Mouse (Mus musculus) CH12.LX (cell line): ENCODE measurements around the gene Olfr1054.
"Not testable (repeated sequence)": the region's sequence is repeated elsewhere in the genome, so short reads cannot be mapped to it uniquely, and the experiment has no call there.

Experiments used
- POLR2A ChIP-seq: IDR thresholded peaks from 2 replicates; pipeline ENCODE4 v1.6.1; 2011; ENCODE audit warnings: low read depth, mild to moderate bottlenecking, improper control_type of control experiment, low read length
- POLR2AphosphoS2 ChIP-seq: IDR thresholded peaks from 2 replicates; pipeline ENCODE4 v1.6.1; 2011; ENCODE audit warnings: low read depth, low read length, improper control_type of control experiment
- TCF12 ChIP-seq: IDR thresholded peaks from 2 replicates; pipeline ENCODE4 v1.6.1; 2014; ENCODE audit warnings: low read depth, mild to moderate bottlenecking, inconsistent platforms, low read length, improper control_type of control experiment
- USF1 ChIP-seq: IDR thresholded peaks from 2 replicates; pipeline ENCODE4 v1.6.1; 2014; ENCODE audit warnings: low read depth, mild to moderate bottlenecking, inconsistent platforms, low read length, improper control_type of control experiment

DNA sequence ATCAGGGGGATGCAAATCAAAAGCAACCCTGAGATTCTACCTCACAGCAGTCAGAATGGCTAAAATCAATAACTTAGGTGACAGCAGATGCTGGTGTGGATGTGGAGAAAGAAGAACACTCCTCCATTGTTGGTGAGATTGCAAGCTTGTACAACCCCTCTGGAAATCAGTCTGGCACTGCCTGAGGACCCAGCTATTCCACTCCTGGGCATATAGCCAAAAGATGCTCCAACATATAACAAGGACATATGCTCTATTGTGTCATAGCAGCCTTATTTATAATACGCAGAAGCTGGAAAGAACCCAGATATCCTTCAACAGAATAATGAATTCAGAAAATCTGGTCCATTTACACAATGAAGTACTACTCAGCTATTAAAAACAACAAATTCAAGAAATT, 16.5 kb upstream of the Olfr1054 start:
- not testable (repeated sequence) for TF ChIP-seq TCF12, USF1, POLR2AphosphoS2, POLR2A
